Mouse (Mus musculus): ENCODE measurements around the gene Bfsp2.
A peak's percentile ranks its signal among the peaks of the same experiment; 100 is the strongest.

Bfsp2 gene

DNA sequence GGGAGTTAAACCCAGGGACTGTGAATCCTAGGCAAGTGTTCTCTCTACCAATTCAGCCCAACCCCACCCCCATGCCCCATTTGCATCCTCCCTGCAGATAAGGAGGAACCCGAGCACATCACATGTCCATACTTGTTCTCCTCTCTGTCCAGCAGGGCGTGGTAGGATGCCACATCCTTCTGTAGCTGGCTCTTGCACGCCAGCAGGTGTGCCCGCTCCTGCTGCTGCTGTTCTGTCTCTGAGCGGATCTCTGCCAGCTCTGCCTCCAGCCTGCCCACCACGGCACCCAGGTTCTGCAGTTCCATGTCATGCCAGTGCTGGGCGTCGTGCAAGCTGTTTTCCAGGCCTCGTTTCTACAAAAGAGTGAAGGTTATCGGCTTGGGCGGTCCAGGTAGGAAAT lies 53.8 kb downstream of the Bfsp2 start:
- DNase-seq, result no peak

DNA sequence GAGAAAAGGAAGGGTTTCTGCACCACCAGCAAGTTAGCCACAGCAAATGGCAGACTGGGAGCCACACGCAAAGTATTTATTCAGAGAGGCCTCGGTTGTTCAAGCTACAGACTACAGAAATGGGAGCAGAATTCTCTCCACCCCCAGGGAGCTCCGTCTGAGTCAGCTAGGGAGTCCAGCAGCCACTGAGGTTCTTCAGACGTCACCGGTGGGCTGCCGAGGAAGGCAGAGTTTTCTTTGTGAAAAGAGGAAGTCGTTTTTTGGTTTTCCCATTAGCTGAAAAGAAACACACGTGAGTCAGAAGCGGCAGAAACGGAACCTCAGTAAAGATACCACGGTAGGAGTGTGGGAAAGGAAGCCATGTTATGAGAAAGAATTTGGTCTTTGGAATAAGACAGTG lies 55.4 kb downstream of the Bfsp2 start:
- DNase-seq, result no peak

DNA sequence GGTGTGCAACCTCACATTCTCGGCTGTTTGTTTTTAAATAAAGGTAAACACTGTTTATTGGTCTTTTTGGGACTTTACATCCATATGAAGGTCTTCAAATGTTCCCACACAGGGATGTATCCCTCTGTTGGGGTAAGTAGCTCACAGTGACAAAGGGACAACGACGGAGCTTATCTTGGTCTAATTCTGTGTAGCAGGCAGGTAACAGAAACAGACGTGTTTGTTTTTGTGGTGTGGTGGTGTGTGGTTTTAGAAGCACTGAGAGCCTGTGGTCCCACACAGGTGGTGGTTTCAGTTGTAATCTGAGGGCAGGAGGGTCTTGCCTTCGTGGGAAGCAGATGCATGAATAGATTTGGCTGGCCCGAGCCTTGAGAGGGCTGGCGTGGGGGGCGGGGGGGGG lies 56.3 kb downstream of the Bfsp2 start:
- DNase-seq, result no peak

DNA sequence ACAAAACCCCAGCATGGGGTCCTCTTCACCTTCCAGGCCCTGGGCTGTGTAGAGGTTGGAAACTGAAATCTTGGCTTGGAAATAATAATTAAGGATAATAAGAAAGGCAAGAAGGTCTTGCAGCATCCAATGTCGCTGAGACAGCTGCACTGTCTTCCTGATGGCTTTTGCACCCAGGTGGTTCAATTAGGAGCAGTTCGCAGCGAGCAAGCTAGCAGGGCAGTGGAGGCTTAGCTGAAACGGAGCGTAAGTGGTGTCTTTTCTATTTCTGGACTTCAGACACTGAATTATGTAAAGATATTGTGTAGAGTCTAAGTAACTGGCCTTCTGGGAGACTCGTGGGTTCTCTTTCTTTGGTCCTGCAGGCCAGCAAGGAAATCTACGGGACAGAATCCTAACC lies 56.8 kb downstream of the Bfsp2 start:
- no peak for DNase-seq

GRCm38 (mm10) chr9:103422847-103423246 lies 57.4 kb downstream of the Bfsp2 start:
- DNase-seq, result no peak

GRCm38 (mm10) chr9:103420844-103421243 lies 59.4 kb downstream of the Bfsp2 start:
- DNase-seq, result no peak

GRCm38 (mm10) chr9:103418786-103419185 lies 61.4 kb downstream of the Bfsp2 start:
- DNase-seq, result no peak

GRCm38 (mm10) chr9:103418267-103418666 lies 62.0 kb downstream of the Bfsp2 start:
- DNase-seq, result peak; percentile 9

DNA sequence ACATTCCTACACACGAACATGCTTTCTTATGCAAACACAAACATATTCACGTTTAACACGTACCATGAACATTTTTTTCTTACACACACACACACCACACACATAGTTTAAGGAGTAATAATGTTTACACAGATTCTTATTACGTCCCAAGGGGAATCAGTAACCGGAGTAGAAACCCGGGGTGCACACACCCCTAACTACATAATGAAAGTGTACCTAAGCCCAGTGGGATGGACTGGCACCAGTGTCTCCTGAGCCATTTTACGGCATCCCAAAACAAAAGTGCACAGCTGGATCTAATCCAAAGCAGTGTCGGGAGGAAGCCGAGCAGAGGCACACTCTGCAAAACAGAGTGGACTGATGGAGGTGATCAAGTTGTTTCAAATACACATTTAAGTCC lies 66.8 kb downstream of the Bfsp2 start:
- DNase-seq, result no peak

- DNase-seq, result no peak
Measured at GRCm38 (mm10) chr9:103409119-103409518, 71.1 kb downstream of the Bfsp2 start.

GRCm38 (mm10) chr9:103408136-103408777 lies 72.0 kb downstream of the Bfsp2 start:
- no peak for DNase-seq

DNA sequence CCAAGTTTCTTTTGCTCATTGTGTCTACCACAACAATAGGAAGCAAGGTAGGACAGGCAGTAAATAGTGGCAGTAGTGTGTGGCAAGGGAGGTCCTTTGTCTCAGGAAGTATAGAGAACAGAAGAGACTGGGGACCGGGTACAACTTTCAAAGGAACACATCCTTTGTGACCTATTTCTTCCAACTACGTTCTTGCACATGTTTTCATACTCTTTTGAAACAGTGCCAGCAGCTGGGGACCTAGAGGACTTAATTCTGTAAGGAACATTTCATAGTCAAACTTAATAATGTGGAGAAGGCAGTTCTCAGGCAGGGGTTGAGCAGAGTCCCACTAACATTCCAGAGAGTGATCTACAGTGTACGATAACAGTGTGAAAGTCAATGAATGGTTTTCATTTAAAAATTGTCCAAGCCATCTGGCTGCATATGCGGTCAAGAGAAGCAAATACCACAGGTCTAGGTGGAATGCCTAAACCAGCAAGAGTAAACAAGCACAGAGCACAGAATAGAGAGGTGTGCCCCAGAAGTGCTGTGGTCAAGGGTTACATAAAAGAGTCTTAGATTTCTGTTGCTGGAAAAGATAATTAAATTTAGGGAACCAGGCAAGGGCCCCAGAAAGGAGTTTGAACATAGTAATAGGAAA lies 76.8 kb downstream of the Bfsp2 start:
- peak; percentile 38 for DNase-seq

DNA sequence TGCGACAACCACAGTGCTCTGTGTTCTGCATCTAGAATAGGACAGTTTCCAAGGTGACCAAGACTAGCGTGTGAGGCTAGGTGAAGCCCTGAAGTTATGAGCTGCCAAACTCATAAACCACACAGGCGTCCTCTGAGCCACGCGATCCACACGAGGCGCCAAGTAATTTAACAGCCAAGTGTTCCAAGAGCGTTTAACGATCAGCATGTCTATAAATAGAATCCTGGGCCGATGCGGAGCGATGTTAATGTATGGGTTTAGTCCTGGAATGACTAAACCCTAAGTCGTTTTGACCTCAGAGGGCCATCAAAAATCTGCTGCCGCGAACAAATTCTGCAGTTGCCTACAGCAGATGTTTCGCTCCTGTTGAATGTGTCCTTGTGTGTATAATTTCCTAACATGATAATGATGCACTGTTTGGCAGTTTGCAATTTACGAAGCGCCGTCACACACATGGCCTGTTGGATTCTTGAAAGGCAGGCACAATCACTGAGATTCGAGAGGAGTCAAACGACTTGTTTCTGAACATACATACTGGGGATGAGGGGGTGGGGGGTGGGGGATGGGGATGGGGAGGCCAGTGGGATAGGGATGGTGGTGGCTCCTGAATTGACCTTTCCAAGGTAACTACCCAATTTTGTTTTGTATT lies 81.6 kb downstream of the Bfsp2 start:
- DNase-seq, result no peak

DNA sequence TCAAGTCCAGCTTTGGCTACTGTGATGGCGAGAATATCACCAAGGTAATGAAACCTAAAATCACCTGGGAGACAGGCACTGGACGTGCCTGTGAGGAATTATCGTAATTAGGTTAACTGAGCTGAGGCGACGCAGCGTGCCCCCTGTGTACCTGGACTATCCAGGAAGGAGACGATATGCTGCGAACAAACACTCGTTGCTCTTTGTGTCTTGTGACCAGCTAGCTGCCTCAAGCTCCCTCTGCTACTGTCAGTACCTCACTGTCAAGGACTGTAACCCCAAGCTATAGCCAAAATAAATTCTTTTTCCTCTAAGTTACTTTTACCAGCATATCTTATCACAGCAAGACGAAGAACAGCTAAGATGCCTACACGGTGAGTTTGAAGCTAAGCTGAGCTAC lies 87.0 kb downstream of the Bfsp2 start:
- DNase-seq, result no peak

GRCm38 (mm10) chr9:103391796-103392372 lies 88.3 kb downstream of the Bfsp2 start:
- DNase-seq, result no peak

DNA sequence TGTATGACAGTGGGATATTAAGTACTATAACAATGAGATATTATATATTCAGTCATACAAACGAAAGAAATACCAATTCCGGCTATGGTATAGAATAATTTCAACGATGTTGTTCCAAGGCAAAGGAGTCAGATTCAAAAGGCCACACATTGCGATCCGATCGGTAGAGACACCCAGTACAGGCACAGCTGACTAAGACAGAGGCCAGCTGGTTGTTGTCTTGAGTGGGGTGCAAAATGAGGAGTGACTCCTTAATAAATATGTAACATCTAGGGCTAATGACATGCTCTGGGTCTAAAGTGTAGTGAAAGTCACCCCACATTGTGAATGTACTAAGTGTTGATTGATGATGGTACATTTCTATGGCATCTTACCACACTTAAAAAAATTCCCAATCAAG lies 91.0 kb downstream of the Bfsp2 start:
- peak; percentile 20 for DNase-seq

DNA sequence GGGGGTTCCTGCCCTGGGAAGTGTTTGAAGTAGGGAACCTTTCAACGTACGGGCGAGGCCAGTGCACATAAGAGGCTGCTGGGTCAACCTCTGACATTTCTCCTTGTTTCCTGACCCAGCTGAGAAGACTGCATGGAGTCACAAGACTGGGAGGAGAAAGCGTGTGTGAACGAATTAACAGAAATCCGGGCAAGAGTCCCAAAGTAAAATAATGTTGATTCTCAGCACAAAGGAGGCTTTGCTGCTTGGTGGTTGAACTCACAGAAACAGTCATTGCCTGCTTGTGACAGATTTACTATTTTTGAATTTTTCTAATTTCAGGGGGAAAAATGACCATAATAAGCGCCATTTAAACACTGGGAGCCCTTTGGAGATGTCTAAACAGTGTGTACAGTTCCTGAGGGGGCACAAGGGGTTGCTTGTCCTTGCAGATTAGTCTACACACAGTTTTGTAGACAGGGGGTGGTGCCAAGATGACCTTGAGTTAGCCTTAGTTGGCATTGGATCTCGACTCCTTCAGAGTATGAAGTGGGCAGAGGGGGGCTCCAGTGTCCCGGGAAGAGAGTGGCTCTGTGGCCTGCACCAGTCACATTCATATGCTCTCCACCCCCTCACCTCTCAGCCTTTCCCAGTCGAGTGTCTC lies 93.1 kb downstream of the Bfsp2 start:
- DNase-seq, result no peak

DNA sequence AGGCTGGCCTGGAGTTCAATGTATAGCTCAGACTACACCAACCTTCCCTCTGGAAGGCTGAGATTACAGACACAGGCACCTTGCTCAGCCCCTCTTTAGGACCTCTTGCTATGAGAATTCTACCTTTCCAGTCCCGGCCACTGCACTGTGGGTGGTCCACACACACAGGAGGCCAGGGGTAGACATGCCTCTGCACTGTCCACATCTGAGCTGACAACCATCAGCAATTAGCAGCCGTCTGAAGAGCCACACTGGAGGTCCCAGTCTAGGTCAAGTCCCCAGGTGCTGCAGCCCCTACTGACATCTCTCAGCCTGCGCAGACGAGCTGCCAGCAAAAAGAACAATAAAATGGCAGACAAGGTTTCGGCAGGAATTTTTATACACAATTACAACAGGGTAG lies 93.6 kb downstream of the Bfsp2 start:
- DNase-seq, result no peak

DNA sequence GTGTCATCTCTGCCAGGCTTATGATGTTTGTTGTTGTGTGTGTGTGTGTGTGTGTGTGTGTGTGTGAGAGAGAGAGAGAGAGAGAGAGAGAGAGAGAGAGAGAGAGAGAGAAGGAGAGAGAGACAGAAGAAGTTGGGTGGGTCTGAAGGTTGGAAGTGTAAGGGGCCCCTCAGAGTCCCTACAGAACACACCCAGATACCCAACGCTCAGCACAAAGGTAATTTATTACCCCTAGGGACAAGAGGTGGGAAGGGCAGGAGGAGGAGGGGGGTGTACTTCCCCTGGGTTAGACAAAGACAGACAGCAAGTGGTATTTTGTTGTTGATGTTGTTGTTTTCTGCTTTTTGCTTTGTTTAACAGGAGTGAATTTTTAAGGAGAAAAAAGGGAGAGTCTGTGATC lies 94.6 kb downstream of the Bfsp2 start:
- no peak for DNase-seq

- no peak for DNase-seq
Measured at GRCm38 (mm10) chr9:103384141-103384796, 96.0 kb downstream of the Bfsp2 start.

GRCm38 (mm10) chr9:103383576-103383975 lies 96.6 kb downstream of the Bfsp2 start:
- DNase-seq, result no peak

GRCm38 (mm10) chr9:103382989-103383388 lies 97.2 kb downstream of the Bfsp2 start:
- peak; percentile 21 for DNase-seq

DNA sequence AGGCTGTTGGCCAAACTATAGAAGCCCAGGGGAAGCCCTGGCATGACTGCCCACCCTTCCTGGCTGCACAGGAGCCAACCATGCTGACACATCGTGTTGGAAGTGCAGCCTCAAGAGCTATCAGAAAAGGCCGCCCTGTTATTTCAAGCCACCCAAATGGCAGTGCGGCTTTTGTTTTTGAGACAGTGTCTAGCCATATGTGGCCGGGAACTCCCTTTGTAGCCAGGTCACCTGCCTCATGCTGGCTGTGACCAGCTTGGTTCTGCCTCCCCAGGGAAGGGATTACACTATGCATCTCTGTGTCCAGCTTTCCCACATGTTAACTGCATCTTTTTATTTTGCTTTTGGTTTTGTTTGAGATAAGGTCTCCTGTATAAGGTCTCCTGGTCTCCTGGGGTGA lies 99.7 kb downstream of the Bfsp2 start:
- no peak for DNase-seq
